Mouse (Mus musculus): ENCODE measurements around the gene Ceacam15. TPM values are rescaled to one million over a fixed set of nuclear protein-coding genes. Genes with fewer than 3 reads are reported as not detected.

Gene Ceacam15
- under 1 TPM; 0.68 to 0.79 TPM for polyA plus RNA-seq (2017; shearing (Covaris generic))

GRCm38 (mm10) chr7:16675605-16676004 lies at the start of gene Ceacam15:
Gene Ceacam15 (minus strand): TSS chr7:16675705.

GRCm38 (mm10) chr7:16721629-16722028 lies 46.1 kb upstream of the Ceacam15 start, which contains the start of gene Ceacam9:
Gene Ceacam9 (plus strand): TSS chr7:16721929.

Other genes starting within 250 kb of the Ceacam15 start
- gene Tmem160, start 222.9 kb downstream of the Ceacam15 start, polyA plus RNA-seq (2017; shearing (Covaris generic)): 100 to 1,000 TPM; 151 to 193 TPM
- under 1 TPM; 0.21 to 0.38 TPM for gene Npas1, start 198.0 kb downstream of the Ceacam15 start, polyA plus RNA-seq (2017; shearing (Covaris generic))
- gene Arhgap35, start 60.7 kb downstream of the Ceacam15 start, polyA plus RNA-seq (2017; shearing (Covaris generic)): 1 to 10 TPM; 4.0 to 4.2 TPM
- gene Ceacam9, start 46.2 kb upstream of the Ceacam15 start, polyA plus RNA-seq (2017; shearing (Covaris generic)): not detected
- 100 to 1,000 TPM; 259 to 270 TPM for gene Ap2s1, start 62.7 kb upstream of the Ceacam15 start, polyA plus RNA-seq (2017; shearing (Covaris generic))
- 100 to 1,000 TPM; 197 to 316 TPM for gene Slc1a5, start 105.6 kb upstream of the Ceacam15 start, polyA plus RNA-seq (2017; shearing (Covaris generic))
- 10 to 100 TPM; 61.5 to 74.8 TPM for gene Strn4, start 140.2 kb upstream of the Ceacam15 start, polyA plus RNA-seq (2017; shearing (Covaris generic))
- 10 to 100 TPM; 19.1 to 22.7 TPM for gene Fkrp, start 141.0 kb upstream of the Ceacam15 start, polyA plus RNA-seq (2017; shearing (Covaris generic))
- gene Prkd2, start 167.2 kb upstream of the Ceacam15 start, polyA plus RNA-seq (2017; shearing (Covaris generic)): 100 to 1,000 TPM; 143 to 190 TPM
- under 1 TPM; 0.07 to 0.42 TPM for gene Dact3, start 199.6 kb upstream of the Ceacam15 start, polyA plus RNA-seq (2017; shearing (Covaris generic))
- not detected for gene Gng8, start 216.1 kb upstream of the Ceacam15 start, polyA plus RNA-seq (2017; shearing (Covaris generic))
- gene Ptgir, start 230.8 kb upstream of the Ceacam15 start, polyA plus RNA-seq (2017; shearing (Covaris generic)): 10 to 100 TPM; 11.2 to 16.3 TPM
- gene Calm3, start 248.4 kb upstream of the Ceacam15 start, polyA plus RNA-seq (2017; shearing (Covaris generic)): 100 to 1,000 TPM; 191 to 201 TPM